Mouse (Mus musculus) C2C12 (cell line): ENCODE results near the gene Lman1l.

Source experiments
- CTCF ChIP-seq: IDR thresholded peaks from one replicate; pipeline ENCODE4 v1.5.1; 2011; ENCODE audit not compliant: control insufficient read depth, insufficient read depth, insufficient read length
- MAX ChIP-seq: IDR thresholded peaks from one replicate; pipeline ENCODE4 v1.6.1; 2011; ENCODE audit warnings: mild to moderate bottlenecking, control low read depth

DNA sequence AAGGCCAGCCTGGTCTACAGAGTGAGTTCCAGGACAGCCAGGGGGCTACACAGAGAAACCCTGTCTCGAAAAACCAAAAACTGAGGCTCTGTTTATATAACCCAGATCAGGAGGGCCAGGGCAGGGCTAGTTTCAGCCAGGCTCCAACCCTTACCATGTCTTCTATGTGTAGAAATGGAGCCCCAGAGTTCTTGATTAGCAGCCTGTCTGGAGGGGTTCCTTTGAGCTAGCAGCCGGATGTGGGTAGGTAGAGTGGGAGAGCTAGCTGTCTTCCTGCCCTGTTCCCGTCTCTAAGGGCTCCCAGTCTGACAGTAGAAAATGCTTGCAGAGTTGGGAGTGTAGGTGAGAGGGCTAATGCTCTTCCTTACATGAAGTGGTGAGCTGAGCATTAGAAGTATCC is 46.6 kb upstream of the Lman1l start:
- TF ChIP-seq CTCF (no peak), MAX (no peak)
